Mouse (Mus musculus): ENCODE measurements around the gene Rpp40. TPM values are rescaled to one million over a fixed set of nuclear protein-coding genes. Genes with fewer than 3 reads are reported as not detected.

The Rpp40 gene
- total RNA-seq (2023) = 10.2 TPM

DNA sequence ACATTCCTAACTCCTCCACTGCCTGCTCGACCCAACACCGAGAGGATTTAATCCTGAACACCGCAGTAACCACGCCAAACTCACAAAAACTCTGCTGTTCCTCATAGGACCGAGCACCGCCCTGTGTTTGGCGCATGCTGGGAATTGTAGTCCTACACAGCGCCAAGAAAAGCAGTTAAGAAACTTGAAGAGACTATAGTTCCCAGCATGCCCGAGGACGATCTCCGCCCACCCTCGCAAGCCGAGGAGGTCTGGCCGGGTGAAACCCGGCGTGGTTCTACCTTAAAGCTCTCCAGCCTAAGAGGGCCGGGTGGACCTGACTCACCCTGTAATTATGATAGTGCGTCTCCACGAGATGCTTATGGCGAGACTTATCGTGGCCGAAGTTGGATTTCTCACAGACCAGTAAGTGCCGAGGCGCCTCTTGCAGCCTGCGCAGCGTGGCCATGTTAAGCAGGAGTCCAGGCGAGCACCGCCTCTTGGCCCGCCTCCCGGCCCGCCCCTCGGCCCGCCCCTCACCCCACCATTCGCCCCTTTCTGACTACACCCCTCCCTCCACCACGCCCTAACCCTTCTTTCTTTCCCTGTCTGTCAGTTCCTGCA lies at the start of gene Rpp40:
TSS of gene Rpp40 (minus strand) at position 481 of the 603 bp plus-strand sequence.

Other genes with a start within 250 kb of the Rpp40 start
- gene Cdyl, start 246.5 kb downstream of the Rpp40 start, total RNA-seq (2023) = 23.9 TPM
- not detected for gene Ppp1r3g, start 52.5 kb upstream of the Rpp40 start, total RNA-seq (2023)
- gene Fars2, start 211.1 kb upstream of the Rpp40 start, total RNA-seq (2023) = 37.5 TPM
- gene Lyrm4, start 211.2 kb upstream of the Rpp40 start, total RNA-seq (2023) = 9.0 TPM

All from CD4-positive naive resting alpha-beta T cell, adult 57 days (primary cell).